Mouse (Mus musculus): ENCODE data around the gene Stk35. TPM values are rescaled to one million over a fixed set of nuclear protein-coding genes. Genes with fewer than 3 reads are reported as not detected.

Stk35 gene
- total RNA-seq (2023): 13.2 TPM

GRCm38 (mm10) chr2:129800271-129800903 is at the start of gene Stk35:
Gene Stk35 (plus strand): TSS chr2:129800517.

Other genes with a start within 250 kb of the Stk35 start
- 6.2 TPM for gene Sirpa, start 207.7 kb upstream of the Stk35 start, total RNA-seq (2023)
- gene Pdyn, start 100.7 kb upstream of the Stk35 start, total RNA-seq (2023): not detected
- not detected for gene Tgm3, start 211.8 kb downstream of the Stk35 start, total RNA-seq (2023)

Measured in CD8-positive naive resting alpha-beta T cell, adult 57 days (primary cell).